Mouse (Mus musculus) large intestine, adult 2 months (tissue): ENCODE measurements at regions not wholly inside any gene's neighbourhood (a gene's known extent, or its start where the extent isn't known, plus 50 kb on each side); places are given as distances from the start of the nearest gene placed in this dataset.
"Not testable (repeated sequence)": the region's sequence is repeated elsewhere in the genome, so short reads cannot be mapped to it uniquely, and the experiment has no call there.

ENCODE experiments used
- DNase-seq: peaks from one replicate; pipeline ENCODE4 v3.0.0-alpha.2; 2012; ENCODE audit warnings: low read depth, low spot score
- WGBS: fragments of 180-500 bp; shearing (Covaris S2); methylation state at CpG from one replicate; pipeline ENCODE4 v1.1.7; 2018; 5-methylcytosine and 5-hydroxymethylcytosine counted together

GRCm38 (mm10) chr1:185989432-185989831 is 127.7 kb downstream of the Lyplal1 start:
- no peak for DNase-seq
- WGBS: 84% methylated on average over 8 of the region's 8 CpGs

- WGBS: 86% methylated on average over 1 of the region's 1 CpGs
Observed at GRCm38 (mm10) chr1:186000066-186000465, 117.0 kb downstream of the Lyplal1 start.

GRCm38 (mm10) chr1:186013413-186013812 is 103.7 kb downstream of the Lyplal1 start:
- WGBS: 79% methylated on average over 1 of the region's 1 CpGs
- DNase-seq: no peak

More at GRCm38 (mm10) chr1:186000066-186000465, 117.0 kb downstream of the Lyplal1 start:
- DNase-seq: not testable (repeated sequence)

- no peak for DNase-seq
- WGBS: 63% methylated on average over 1 of the region's 1 CpGs
Observed at GRCm38 (mm10) chr1:186014166-186014565, 102.9 kb downstream of the Lyplal1 start.

GRCm38 (mm10) chr1:186015831-186016561 is 101.1 kb downstream of the Lyplal1 start:
- no peak for DNase-seq
- WGBS: 48% methylated on average over 8 of the region's 8 CpGs

GRCm38 (mm10) chr1:186017547-186017946 is 99.6 kb downstream of the Lyplal1 start:
- DNase-seq: no peak
- WGBS: 40% methylated on average over 1 of the region's 1 CpGs

- no peak for DNase-seq
- 84% methylated on average over 5 of the region's 5 CpGs for whole genome bisulfite sequencing
Observed at GRCm38 (mm10) chr1:186019511-186019910, 97.6 kb downstream of the Lyplal1 start.

GRCm38 (mm10) chr1:186031951-186032350 is 85.2 kb downstream of the Lyplal1 start:
- DNase-seq: no peak
- WGBS: 43% methylated on average over 10 of the region's 10 CpGs

- no peak for DNase-seq
- 40% methylated on average over 2 of the region's 2 CpGs for WGBS
Observed at GRCm38 (mm10) chr1:186034443-186034842, 82.7 kb downstream of the Lyplal1 start.
